Mouse (Mus musculus) intestine, embryonic 16.5 days (tissue): ENCODE measurements at regions not wholly inside any gene's neighbourhood (a gene's known extent, or its start where the extent isn't known, plus 50 kb on each side); places are given as distances from the start of the nearest gene placed in this dataset. TPM values are rescaled to one million over a fixed set of nuclear protein-coding genes. Genes with fewer than 3 reads are reported as not detected.

Experiments
- ATAC-seq: fragments of 200-750 bp; cut with Nextera tagmentation; 2 replicates; pipeline ENCODE4 v1.8.0; 2017; ENCODE audit warnings: moderate TSS enrichment, moderate library complexity
- H3K27ac ChIP-seq: fragments of 300-500 bp; sonication (generic); 2 replicates; pipeline ENCODE4 v1.5.1; 2014; ENCODE audit warnings: mild to moderate bottlenecking, low read length
- H3K27me3 ChIP-seq: fragments of 300-500 bp; sonication (generic); replicated peaks from 2 replicates; pipeline ENCODE4 v1.6.1; 2014; ENCODE audit warnings: low read length, control low read depth, mixed read lengths; ENCODE audit not compliant: control insufficient read depth, insufficient read depth
- H3K36me3 ChIP-seq: fragments of 300-500 bp; sonication (generic); 2 replicates; pipeline ENCODE4 v1.6.1; 2014; ENCODE audit warnings: low read length, control low read depth; ENCODE audit not compliant: control insufficient read depth, insufficient read depth
- H3K4me1 ChIP-seq: fragments of 300-500 bp; sonication (generic); 2 replicates; pipeline ENCODE4 v1.6.1; 2014; ENCODE audit warnings: low read length, control low read depth, mixed read lengths; ENCODE audit not compliant: control insufficient read depth, insufficient read depth
- H3K4me2 ChIP-seq: fragments of 300-500 bp; sonication (generic); 2 replicates; pipeline ENCODE4 v1.6.1; 2014; ENCODE audit warnings: low read depth, low read length, control low read depth
- H3K4me3 ChIP-seq: fragments of 300-500 bp; sonication (generic); 2 replicates; pipeline ENCODE4 v1.5.1; 2014; ENCODE audit warnings: mild to moderate bottlenecking, low read length
- H3K9ac ChIP-seq: fragments of 300-500 bp; sonication (generic); 2 replicates; pipeline ENCODE4 v1.6.1; 2014; ENCODE audit warnings: low read depth, low read length
- H3K9me3 ChIP-seq: fragments of 300-500 bp; sonication (generic); 2 replicates; pipeline ENCODE4 v1.6.1; 2016; ENCODE audit warnings: low read length, control low read depth; ENCODE audit not compliant: control insufficient read depth
- WGBS: fragments of 180-500 bp; shearing (Covaris S2); extraction: QIAGEN DNeasy Blood & Tissue Kit; methylation state at CpG from one replicate; pipeline ENCODE4 v1.1.7; 2014; 5-methylcytosine and 5-hydroxymethylcytosine counted together
- microRNA-seq: library from miRNA; unstranded; fragments of <30 nt; microRNA quantifications from one replicate; pipeline ENCODE4, GENCODE M21; 2016

DNA sequence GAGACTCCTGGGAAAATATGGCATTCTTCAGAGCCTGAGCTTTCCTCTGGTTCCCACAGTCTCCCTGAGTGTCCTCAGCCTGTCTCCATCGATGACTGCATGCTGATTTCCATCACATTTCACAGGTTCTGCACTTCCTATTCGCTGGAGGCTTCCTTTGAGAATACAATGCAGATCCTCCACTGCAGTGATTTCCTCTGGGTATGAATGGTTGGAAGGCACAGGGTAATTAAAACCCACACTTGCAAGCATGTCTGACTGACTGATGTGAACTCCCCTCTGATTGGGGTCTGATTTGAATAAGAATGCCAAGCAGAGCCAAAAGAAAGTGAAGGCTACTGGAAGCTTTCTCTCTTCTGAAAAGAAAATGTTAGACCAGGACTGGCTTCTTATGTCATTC, 67.1 kb upstream of the Lrrn1 start:
- no peaks in the 10 kb centered on the region for H3K27me3 ChIP-seq
- H3K36me3 ChIP-seq = no peaks in the 10 kb centered on the region
- no peak overlapping the region for H3K4me2 ChIP-seq
- no peak overlapping the region for H3K9ac ChIP-seq
- WGBS = 37% methylated on average over 2 of the region's 2 CpGs
- H3K4me3 ChIP-seq = no peak overlapping the region
- ATAC-seq = no peak
- H3K9me3 ChIP-seq = no peaks in the 10 kb centered on the region
- H3K4me1 ChIP-seq = no peaks in the 10 kb centered on the region
- H3K27ac ChIP-seq = no peak overlapping the region

DNA sequence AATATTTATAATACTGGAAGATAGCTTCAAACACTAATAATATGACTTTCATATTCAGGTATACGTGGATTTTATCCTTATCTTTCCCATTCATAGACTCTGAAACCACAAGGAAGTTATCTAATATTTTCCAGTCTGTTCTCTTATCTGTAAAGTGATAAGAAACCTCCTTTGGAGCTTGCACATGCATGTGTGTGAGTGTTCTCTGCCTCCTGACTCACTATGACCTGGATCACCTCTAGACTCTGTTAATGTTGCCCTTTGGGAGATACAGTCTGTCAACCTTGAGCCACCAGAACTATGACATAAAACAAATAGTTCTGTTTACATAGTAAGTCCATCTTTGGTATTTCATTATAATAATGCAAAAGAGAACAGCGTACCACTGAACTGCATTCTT, 56.2 kb upstream of the Lrrn1 start:
- peak; percentile 99 for ATAC-seq
- Histone ChIP-seq H3K27me3 (no peaks in the 10 kb centered on the region), H3K9ac (no peak overlapping the region), H3K9me3 (no peaks in the 10 kb centered on the region), H3K4me1 (no peaks in the 10 kb centered on the region), H3K4me3 (no peak overlapping the region), H3K27ac (no peak overlapping the region), H3K4me2 (no peak overlapping the region), H3K36me3 (no peaks in the 10 kb centered on the region)
- WGBS = 51% methylated on average over 2 of the region's 2 CpGs

DNA sequence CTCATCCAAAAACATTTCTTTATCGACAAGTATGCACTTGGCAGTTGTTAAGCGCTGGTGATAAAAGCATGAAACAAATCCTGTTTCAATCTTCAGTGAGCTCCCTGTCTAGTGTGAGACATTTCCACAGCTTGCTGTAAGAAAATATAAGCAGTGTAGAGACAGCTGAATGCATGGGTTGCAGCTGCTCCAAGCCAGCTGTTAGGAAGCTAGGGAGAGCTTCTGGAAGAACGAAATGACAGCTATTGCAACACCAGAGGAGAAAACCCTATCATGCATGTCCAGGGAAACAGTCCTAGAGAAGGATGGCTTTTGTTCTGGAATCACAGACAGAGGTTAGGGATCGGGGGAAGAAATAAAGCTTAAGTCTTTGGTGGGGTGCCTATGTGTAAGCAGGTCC, 55.4 kb upstream of the Lrrn1 start:
- H3K9me3 ChIP-seq = no peaks in the 10 kb centered on the region
- H3K27me3 ChIP-seq = no peaks in the 10 kb centered on the region
- H3K4me3 ChIP-seq = no peak overlapping the region
- H3K4me2 ChIP-seq = no peak overlapping the region
- no peak overlapping the region for H3K27ac ChIP-seq
- no peak overlapping the region for H3K9ac ChIP-seq
- 74% methylated on average over 4 of the region's 4 CpGs for WGBS
- H3K4me1 ChIP-seq = no peaks in the 10 kb centered on the region
- H3K36me3 ChIP-seq = no peaks in the 10 kb centered on the region
- ATAC-seq = no peak

Small RNA genes lying in the stretch of these regions (microRNA-seq; reads per million reads assigned to microRNA genes)
- not detected for gene Gm27690
